ENCODE assay signal across 11 mouse cellular contexts in genomic region chr10:95817419-95818161, GRCm38 (mm10). TPM values are rescaled to one million over a fixed set of nuclear protein-coding genes. Genes with fewer than 3 reads are reported as not detected.
A peak's percentile ranks its signal among the peaks of the same experiment; 100 is the strongest.
DNase-seq lines count a peak whose midpoint lies in the region; ATAC-seq lines count a peak whose summit lies in the region.
"Had no signal": no experiment of that assay in that cellular context is flagged by ENCODE, and none has a peak within 500 bp of the region (broad histone marks: within the 10 kb centered on the region; RNA-seq: fewer than 3 reads in every experiment).

No protein-coding gene starts in this region.

- H3K27me3 ChIP-seq in hindbrain, embryonic 11.5 days (ENCODE audit: control insufficient read depth, insufficient read depth, low read length) = no peaks in the 10 kb centered on the region
- H3K27me3 ChIP-seq in hindbrain, embryonic 12.5 days = no peaks in the 10 kb centered on the region
- no peaks in the 10 kb centered on the region for H3K27me3 ChIP-seq in midbrain, embryonic 14.5 days (ENCODE audit: control insufficient read depth, insufficient read depth, low read length)
- H3K27me3 ChIP-seq: embryonic facial prominence, embryonic 15.5 days had no signal

- H3K9ac ChIP-seq in hindbrain, embryonic 11.5 days (ENCODE audit: low read depth, low read length) = no peak overlapping the region
- no peak overlapping the region for H3K9ac ChIP-seq in hindbrain, embryonic 12.5 days
- no peak overlapping the region for H3K9ac ChIP-seq in midbrain, embryonic 14.5 days (replicated peaks; ENCODE audit: low read length)
- H3K9ac ChIP-seq: embryonic facial prominence, embryonic 15.5 days had no signal

- peak; percentile 53; the same call in 1 of the 2 replicates for ATAC-seq in hindbrain, embryonic 11.5 days (ENCODE audit: low FRiP score)
- no peak for ATAC-seq in hindbrain, embryonic 12.5 days (ENCODE audit: low FRiP score)
- ATAC-seq in midbrain, embryonic 14.5 days (ENCODE audit: low FRiP score, low TSS enrichment) = peak; percentile 4; the same call in 1 of the 2 replicates

- H3K27ac ChIP-seq in hindbrain, embryonic 11.5 days (ENCODE audit: low read depth, low read length) = no peak overlapping the region
- no peak overlapping the region for H3K27ac ChIP-seq in hindbrain, embryonic 12.5 days
- no peak overlapping the region for H3K27ac ChIP-seq in midbrain, embryonic 14.5 days (replicated peaks; ENCODE audit: low read depth, low read length)
- H3K27ac ChIP-seq: embryonic facial prominence, embryonic 15.5 days had no signal

- no peak overlapping the region for H3K4me2 ChIP-seq in hindbrain, embryonic 11.5 days (replicated peaks; ENCODE audit: low read depth, low read length)
- no peak overlapping the region for H3K4me2 ChIP-seq in hindbrain, embryonic 12.5 days (replicated peaks)
- H3K4me2 ChIP-seq in midbrain, embryonic 14.5 days (ENCODE audit: low read length) = no peak overlapping the region
- H3K4me2 ChIP-seq: embryonic facial prominence, embryonic 15.5 days had no signal

- no peaks in the 10 kb centered on the region for H3K4me1 ChIP-seq in hindbrain, embryonic 11.5 days (replicated peaks; ENCODE audit: control insufficient read depth, insufficient read depth, low read length)
- 0 out of 2 replicates have a peak, but pooled peaks cover 7% of the 10 kb centered on the region for H3K4me1 ChIP-seq in hindbrain, embryonic 12.5 days
- H3K4me1 ChIP-seq in midbrain, embryonic 14.5 days (ENCODE audit: control insufficient read depth, insufficient read depth, low read length) = 0 out of 2 replicates have a peak, but pooled peaks cover 3% of the 10 kb centered on the region
- H3K4me1 ChIP-seq: embryonic facial prominence, embryonic 15.5 days had no signal

- no peak overlapping the region for H3K4me3 ChIP-seq in hindbrain, embryonic 11.5 days (ENCODE audit: low read depth, low read length)
- no peak overlapping the region for H3K4me3 ChIP-seq in hindbrain, embryonic 12.5 days
- no peak overlapping the region for H3K4me3 ChIP-seq in midbrain, embryonic 14.5 days (replicated peaks; ENCODE audit: low read depth, low read length)
- H3K4me3 ChIP-seq: embryonic facial prominence, embryonic 15.5 days had no signal

- no peaks in the 10 kb centered on the region for H3K36me3 ChIP-seq in hindbrain, embryonic 11.5 days (ENCODE audit: control insufficient read depth, insufficient read depth, low read length)
- no peaks in the 10 kb centered on the region for H3K36me3 ChIP-seq in hindbrain, embryonic 12.5 days
- H3K36me3 ChIP-seq in midbrain, embryonic 14.5 days (ENCODE audit: control insufficient read depth, insufficient read depth, low read length) = no peaks in the 10 kb centered on the region
- H3K36me3 ChIP-seq: embryonic facial prominence, embryonic 15.5 days; G1E had no signal

- no peaks in the 10 kb centered on the region for H3K9me3 ChIP-seq in hindbrain, embryonic 11.5 days (ENCODE audit: control insufficient read depth, low read length)
- H3K9me3 ChIP-seq in hindbrain, embryonic 12.5 days (replicated peaks) = no peaks in the 10 kb centered on the region
- H3K9me3 ChIP-seq in midbrain, embryonic 14.5 days (ENCODE audit: control insufficient read depth, low read length) = no peaks in the 10 kb centered on the region
- H3K9me3 ChIP-seq: embryonic facial prominence, embryonic 15.5 days; G1E had no signal

- DNase-seq in hindbrain, embryonic 11.5 days (ENCODE audit: low spot score) = no peak
- DNase-seq in adrenal gland, adult 2 months = peak; percentile 35
- peak; percentile 23 to 47 for DNase-seq in kidney, postnatal 25 days
- peak; percentile 26 for DNase-seq in midbrain, embryonic 14.5 days
- DNase-seq in frontal cortex, postnatal 36 days (ENCODE audit: low spot score in 2 of 2) = no peak
- DNase-seq in frontal cortex, postnatal 10 days (ENCODE audit: low spot score in 2 of 2) = no peak
- no peak for DNase-seq in embryo, embryonic 9.5 days (ENCODE audit: extremely low spot score)

- 44% methylated on average over 9 of the region's 9 CpGs for WGBS in hindbrain, embryonic 11.5 days
- WGBS in hindbrain, embryonic 12.5 days = 38% methylated on average over 9 of the region's 9 CpGs
- 38% methylated on average over 9 of the region's 9 CpGs for WGBS in midbrain, embryonic 14.5 days

RNA-seq across cellular contexts. Expression of gene Gm33543, which starts 25.1 kb away (rescaled TPM):
- not detected in 2 replicates for polyA plus RNA-seq in hindbrain, embryonic 11.5 days (2014; fragmentation: Nextera tagmentation; extraction: Ambion mirVana)
- polyA plus RNA-seq in hindbrain, embryonic 12.5 days (2016; fragmentation: Nextera tagmentation; extraction: Ambion mirVana) = not detected in 2 replicates
- not detected for total RNA-seq in adrenal gland, adult 2 months (2021)
- not detected in 2 replicates for polyA plus RNA-seq in adrenal gland, adult 2 months (2012; rRNA removed)
- not detected in 2 replicates for polyA plus RNA-seq in midbrain, embryonic 14.5 days (2014; fragmentation: Nextera tagmentation; extraction: Ambion mirVana)
- total RNA-seq: layer of hippocampus, postnatal 14 days had no signal
- polyA plus RNA-seq: G1E had no signal

Comparison
In these comparisons a context has a peak if more than half of its experiments do, and no peak if none do; other contexts are left out.
1. DNase-seq: peak in adrenal gland, adult 2 months (single experiment), kidney, postnatal 25 days (2 of 2) and midbrain, embryonic 14.5 days (single experiment); none in hindbrain, embryonic 11.5 days (single experiment), frontal cortex, postnatal 36 days (0 of 2), frontal cortex, postnatal 10 days (0 of 2) and embryo, embryonic 9.5 days (single experiment).